Mouse (Mus musculus): ENCODE results near the gene Gtf3c4. TPM values are rescaled to one million over a fixed set of nuclear protein-coding genes. Genes with fewer than 3 reads are reported as not detected.

Gene Gtf3c4
- polyA plus RNA-seq, 1 experiment from 2014 or later = 34.2 TPM

Other genes starting within 250 kb of the Gtf3c4 start
- 0.80 and 0.89 TPM in 2 replicates for gene Gfi1b, start 218.4 kb downstream of the Gtf3c4 start, polyA plus RNA-seq (2016; fragmentation: Nextera tagmentation; extraction: Ambion mirVana)
- 33.8 and 35.1 TPM in 2 replicates for gene Tsc1, start 199.1 kb downstream of the Gtf3c4 start, polyA plus RNA-seq (2016; fragmentation: Nextera tagmentation; extraction: Ambion mirVana)
- gene Spaca9, start 140.6 kb downstream of the Gtf3c4 start, polyA plus RNA-seq (2016; fragmentation: Nextera tagmentation; extraction: Ambion mirVana) = 0.79 and 1.0 TPM in 2 replicates
- gene Ak8, start 140.2 kb downstream of the Gtf3c4 start, polyA plus RNA-seq (2016; fragmentation: Nextera tagmentation; extraction: Ambion mirVana) = 0.81 and 1.1 TPM in 2 replicates
- 20.1 TPM in 2 replicates for gene Ddx31, start within 50 bp of the Gtf3c4 start, polyA plus RNA-seq (2016; fragmentation: Nextera tagmentation; extraction: Ambion mirVana)
- 32.5 and 47.4 TPM in 2 replicates for gene Barhl1, start 76.3 kb upstream of the Gtf3c4 start, polyA plus RNA-seq (2016; fragmentation: Nextera tagmentation; extraction: Ambion mirVana)
- gene Cfap77, start 214.7 kb upstream of the Gtf3c4 start, polyA plus RNA-seq (2016; fragmentation: Nextera tagmentation; extraction: Ambion mirVana) = 0.47 and 0.64 TPM in 2 replicates
- 13.8 and 15.5 TPM in 2 replicates for gene Ttf1, start 219.9 kb upstream of the Gtf3c4 start, polyA plus RNA-seq (2016; fragmentation: Nextera tagmentation; extraction: Ambion mirVana)

Measured in midbrain, embryonic 12.5 days (tissue).